Mouse (Mus musculus): ENCODE results near the gene Ppil6. TPM values are rescaled to one million over a fixed set of nuclear protein-coding genes. Genes with fewer than 3 reads are reported as not detected.
A peak's percentile ranks its signal among the peaks of the same experiment; 100 is the strongest.

The Ppil6 gene
- polyA plus RNA-seq, 1 experiment, result 0.08 TPM

DNA sequence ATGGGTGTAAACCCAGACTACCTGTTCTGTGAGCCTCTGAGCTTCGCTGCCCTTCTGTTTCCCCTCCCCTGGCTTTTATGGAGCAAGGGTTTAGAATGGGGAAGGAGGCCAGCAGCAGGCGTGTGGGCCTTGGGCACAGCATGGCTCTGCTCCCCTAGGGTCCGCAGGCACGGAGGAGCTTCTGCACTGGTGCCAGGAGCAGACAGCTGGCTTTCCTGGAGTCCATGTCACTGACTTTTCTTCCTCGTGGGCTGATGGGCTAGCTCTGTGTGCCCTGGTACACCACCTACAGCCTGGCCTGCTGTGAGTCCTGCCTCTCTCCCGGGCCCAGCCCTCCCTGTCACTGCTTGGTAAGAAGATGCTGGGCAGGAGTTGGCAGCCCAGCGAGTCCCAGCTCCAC is 7.8 kb upstream of the Ppil6 start:
- Histone ChIP-seq H3K27me3 (ENCODE audit: control insufficient read depth, insufficient read depth, insufficient read length) (no peaks in the 10 kb centered on the region), H3K36me3 (ENCODE audit: control insufficient read depth, insufficient read depth) (peaks cover 13% of the 10 kb centered on the region), H3K79me3 (ENCODE audit: low read depth) (no peaks in the 10 kb centered on the region), H3K4me3 (ENCODE audit: insufficient read depth, poor library complexity, severe bottlenecking) (no peak overlapping the region), H3ac (ENCODE audit: control insufficient read depth, insufficient read length, low read depth) (no peak overlapping the region), H3K79me2 (ENCODE audit: control insufficient read depth, insufficient read depth) (no peaks in the 10 kb centered on the region)
- TF ChIP-seq CTCF (IDR thresholded peaks at IDR 0.05; ENCODE audit: control insufficient read depth, insufficient read depth, insufficient read length) (no peak), FOSL1 (IDR thresholded peaks at IDR 0.05; ENCODE audit: insufficient read depth, low read length, poor library complexity, severe bottlenecking) (no peak), MAX (IDR thresholded peaks at IDR 0.05) (no peak), CEBPB (IDR thresholded peaks at IDR 0.05; ENCODE audit: low read depth) (no peak), USF1 (IDR thresholded peaks at IDR 0.05; ENCODE audit: low read depth) (no peak), MYOD1 (IDR thresholded peaks at IDR 0.05; ENCODE audit: control insufficient read depth, insufficient read length, low read depth) (no peak), MYOG (IDR thresholded peaks at IDR 0.05; ENCODE audit: control insufficient read depth, extremely low read depth, insufficient read length) (no peak)

DNA sequence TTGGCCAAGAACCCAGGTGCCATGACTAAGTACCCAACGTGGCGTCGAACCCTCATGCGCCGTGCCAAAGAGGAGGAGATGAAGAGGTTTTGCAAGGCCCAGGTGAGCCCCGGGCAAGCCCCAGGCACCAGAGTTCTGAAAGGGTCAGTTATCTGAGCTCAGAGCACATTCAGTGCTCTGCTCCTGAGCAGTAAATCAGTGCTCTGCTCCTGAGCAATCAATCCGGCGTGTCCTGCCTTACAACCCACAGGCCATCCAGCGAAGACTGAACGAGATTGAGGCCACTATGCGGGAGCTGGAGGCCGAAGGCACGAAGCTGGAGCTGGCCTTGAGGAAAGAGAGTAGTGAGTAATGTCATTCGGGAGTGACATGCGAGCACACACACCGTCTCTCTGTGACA is 4.5 kb upstream of the Ppil6 start:
- Histone ChIP-seq H3ac (ENCODE audit: control insufficient read depth, insufficient read length, low read depth) (no peak overlapping the region), H3K27me3 (ENCODE audit: control insufficient read depth, insufficient read depth, insufficient read length) (no peaks in the 10 kb centered on the region), H3K4me3 (ENCODE audit: insufficient read depth, poor library complexity, severe bottlenecking) (no peak overlapping the region), H3K36me3 (ENCODE audit: control insufficient read depth, insufficient read depth) (peaks cover 16% of the 10 kb centered on the region), H3K79me3 (ENCODE audit: low read depth) (no peaks in the 10 kb centered on the region), H3K79me2 (ENCODE audit: control insufficient read depth, insufficient read depth) (no peaks in the 10 kb centered on the region)
- TF ChIP-seq USF1 (IDR thresholded peaks at IDR 0.05; ENCODE audit: low read depth), result no peak
- no peak for TF ChIP-seq MAX (IDR thresholded peaks at IDR 0.05)
- TF ChIP-seq MYOD1 (IDR thresholded peaks at IDR 0.05; ENCODE audit: control insufficient read depth, insufficient read length, low read depth), result no peak
- TF ChIP-seq CTCF (IDR thresholded peaks at IDR 0.05; ENCODE audit: control insufficient read depth, insufficient read depth, insufficient read length), result no peak
- TF ChIP-seq CEBPB (IDR thresholded peaks at IDR 0.05; ENCODE audit: low read depth), result no peak
- no peak for TF ChIP-seq MYOG (IDR thresholded peaks at IDR 0.05; ENCODE audit: control insufficient read depth, extremely low read depth, insufficient read length)
- no peak for TF ChIP-seq FOSL1 (IDR thresholded peaks at IDR 0.05; ENCODE audit: insufficient read depth, low read length, poor library complexity, severe bottlenecking)

DNA sequence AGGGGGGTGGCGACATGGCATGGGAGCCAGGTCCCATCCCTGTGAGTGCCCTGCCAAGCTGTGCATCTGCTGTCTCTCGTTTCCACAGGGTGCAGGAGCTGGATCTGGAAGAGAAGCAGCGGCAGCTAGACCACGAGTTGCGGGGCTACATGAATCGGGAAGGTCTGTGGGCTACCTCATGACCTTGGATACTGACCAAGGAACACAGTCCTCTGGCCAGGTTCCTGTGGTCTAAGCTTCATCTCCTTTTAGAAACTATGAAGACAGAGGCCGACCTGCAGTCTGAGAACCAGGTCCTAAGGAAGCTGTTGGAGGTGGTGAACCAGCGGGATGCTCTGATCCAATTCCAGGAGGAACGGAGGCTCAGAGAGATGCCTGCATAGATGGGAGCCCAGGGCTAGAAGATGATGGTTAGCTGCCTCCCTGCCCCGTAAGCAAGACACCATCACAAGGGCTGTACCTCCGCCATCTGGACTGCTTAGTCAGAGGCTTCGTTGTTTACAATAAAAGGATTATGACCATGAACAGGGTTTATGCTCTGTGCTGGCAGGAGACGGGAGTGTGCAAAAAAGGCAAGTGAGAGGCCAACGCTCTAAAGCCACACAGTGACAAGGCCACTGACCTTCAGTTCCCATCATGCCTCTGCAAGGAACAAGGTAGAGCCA is 3.6 kb upstream of the Ppil6 start:
- no peaks in the 10 kb centered on the region for H3K79me3 ChIP-seq (ENCODE audit: low read depth)
- H3K4me3 ChIP-seq (ENCODE audit: insufficient read depth, poor library complexity, severe bottlenecking), result no peak overlapping the region
- no peak for TF ChIP-seq MAX (IDR thresholded peaks at IDR 0.05)
- TF ChIP-seq CTCF (IDR thresholded peaks at IDR 0.05; ENCODE audit: control insufficient read depth, insufficient read depth, insufficient read length), result no peak
- TF ChIP-seq MYOD1 (IDR thresholded peaks at IDR 0.05; ENCODE audit: control insufficient read depth, insufficient read length, low read depth), result no peak
- TF ChIP-seq USF1 (IDR thresholded peaks at IDR 0.05; ENCODE audit: low read depth), result no peak
- TF ChIP-seq MYOG (IDR thresholded peaks at IDR 0.05; ENCODE audit: control insufficient read depth, extremely low read depth, insufficient read length), result no peak
- TF ChIP-seq CEBPB (IDR thresholded peaks at IDR 0.05; ENCODE audit: low read depth), result no peak
- TF ChIP-seq FOSL1 (IDR thresholded peaks at IDR 0.05; ENCODE audit: insufficient read depth, low read length, poor library complexity, severe bottlenecking), result no peak
- H3K27me3 ChIP-seq (ENCODE audit: control insufficient read depth, insufficient read depth, insufficient read length), result no peaks in the 10 kb centered on the region
- H3K36me3 ChIP-seq (ENCODE audit: control insufficient read depth, insufficient read depth), result peaks cover 16% of the 10 kb centered on the region
- no peaks in the 10 kb centered on the region for H3K79me2 ChIP-seq (ENCODE audit: control insufficient read depth, insufficient read depth)
- no peak overlapping the region for H3ac ChIP-seq (ENCODE audit: control insufficient read depth, insufficient read length, low read depth)

DNA sequence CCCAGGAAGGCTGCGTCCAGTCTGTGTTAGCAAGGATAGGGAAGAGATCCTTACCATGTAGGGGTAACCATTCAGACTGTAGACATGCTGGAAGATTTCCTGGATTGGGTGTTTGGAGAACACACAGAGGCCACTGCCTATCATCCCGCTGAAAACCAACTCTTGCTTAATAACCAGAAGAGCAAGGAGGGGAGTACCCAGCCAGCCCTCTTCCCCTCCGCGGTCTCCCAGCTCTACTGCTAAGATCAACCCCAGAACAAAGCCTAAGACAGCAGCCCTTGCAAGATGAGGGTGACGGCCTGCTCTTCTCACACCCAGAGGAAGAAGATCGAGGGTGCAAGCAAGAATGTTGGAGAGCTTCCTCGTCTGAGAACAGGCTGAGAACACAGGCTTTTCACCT is 1.4 kb upstream of the Ppil6 start:
- H3K36me3 ChIP-seq (ENCODE audit: control insufficient read depth, insufficient read depth), result peaks cover 16% of the 10 kb centered on the region
- no peaks in the 10 kb centered on the region for H3K79me3 ChIP-seq (ENCODE audit: low read depth)
- no peaks in the 10 kb centered on the region for H3K27me3 ChIP-seq (ENCODE audit: control insufficient read depth, insufficient read depth, insufficient read length)
- no peak overlapping the region for H3K4me3 ChIP-seq (ENCODE audit: insufficient read depth, poor library complexity, severe bottlenecking)
- no peaks in the 10 kb centered on the region for H3K79me2 ChIP-seq (ENCODE audit: control insufficient read depth, insufficient read depth)
- TF ChIP-seq CTCF (IDR thresholded peaks at IDR 0.05; ENCODE audit: control insufficient read depth, insufficient read depth, insufficient read length) (no peak), MAX (IDR thresholded peaks at IDR 0.05) (no peak), MYOD1 (IDR thresholded peaks at IDR 0.05; ENCODE audit: control insufficient read depth, insufficient read length, low read depth) (no peak), CEBPB (IDR thresholded peaks at IDR 0.05; ENCODE audit: low read depth) (no peak), USF1 (IDR thresholded peaks at IDR 0.05; ENCODE audit: low read depth) (no peak), FOSL1 (IDR thresholded peaks at IDR 0.05; ENCODE audit: insufficient read depth, low read length, poor library complexity, severe bottlenecking) (no peak)
- peak overlapping the region; percentile 31 for H3ac ChIP-seq (ENCODE audit: control insufficient read depth, insufficient read length, low read depth)

DNA sequence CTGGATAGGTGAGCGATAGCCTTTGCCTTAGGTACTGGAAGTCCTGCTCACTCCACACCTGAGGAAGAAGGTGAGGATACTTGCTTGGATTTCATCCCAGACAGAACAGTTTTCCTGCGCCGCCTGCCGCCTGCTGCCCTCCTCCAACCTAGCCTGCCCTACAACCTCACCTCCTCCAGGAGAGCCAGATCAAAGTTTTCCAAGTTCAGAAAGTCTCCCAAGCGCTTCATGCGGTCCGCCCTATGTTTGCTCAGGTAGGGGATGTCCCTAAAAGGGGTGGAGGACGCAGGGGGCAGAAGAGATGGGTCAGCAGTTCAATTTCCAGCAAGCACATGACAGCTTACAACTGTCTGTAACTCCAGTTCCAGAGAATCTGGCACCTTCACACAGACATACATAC is 945 bp upstream of the Ppil6 start:
- H3K4me3 ChIP-seq (ENCODE audit: insufficient read depth, poor library complexity, severe bottlenecking), result peak overlapping the region; percentile 46
- TF ChIP-seq FOSL1 (IDR thresholded peaks at IDR 0.05; ENCODE audit: insufficient read depth, low read length, poor library complexity, severe bottlenecking), result no peak
- no peak for TF ChIP-seq CEBPB (IDR thresholded peaks at IDR 0.05; ENCODE audit: low read depth)
- TF ChIP-seq USF1 (IDR thresholded peaks at IDR 0.05; ENCODE audit: low read depth), result no peak
- no peak for TF ChIP-seq MYOG (IDR thresholded peaks at IDR 0.05; ENCODE audit: control insufficient read depth, extremely low read depth, insufficient read length)
- no peak for TF ChIP-seq MYOD1 (IDR thresholded peaks at IDR 0.05; ENCODE audit: control insufficient read depth, insufficient read length, low read depth)
- TF ChIP-seq CTCF (IDR thresholded peaks at IDR 0.05; ENCODE audit: control insufficient read depth, insufficient read depth, insufficient read length), result no peak
- TF ChIP-seq MAX (IDR thresholded peaks at IDR 0.05), result no peak
- H3ac ChIP-seq (ENCODE audit: control insufficient read depth, insufficient read length, low read depth), result peak overlapping the region; percentile 31
- no peaks in the 10 kb centered on the region for H3K27me3 ChIP-seq (ENCODE audit: control insufficient read depth, insufficient read depth, insufficient read length)
- H3K79me3 ChIP-seq (ENCODE audit: low read depth), result no peaks in the 10 kb centered on the region
- peaks cover 16% of the 10 kb centered on the region for H3K36me3 ChIP-seq (ENCODE audit: control insufficient read depth, insufficient read depth)
- no peaks in the 10 kb centered on the region for H3K79me2 ChIP-seq (ENCODE audit: control insufficient read depth, insufficient read depth)

All from C2C12 (cell line).